Mouse (Mus musculus) limb, embryonic 11.5 days (tissue): ENCODE data around the gene Vapa. TPM values are rescaled to one million over a fixed set of nuclear protein-coding genes. Genes with fewer than 3 reads are reported as not detected.

Experiments
- ATAC-seq: fragments of 200-750 bp; cut with Nextera tagmentation; 2 replicates; pipeline ENCODE4 v1.8.0; 2017; ENCODE audit warnings: low read depth; ENCODE audit not compliant: insufficient number of reproducible peaks, low FRiP score, low TSS enrichment
- DNase-seq: peaks from one replicate; pipeline ENCODE4 v3.0.0-alpha.2; 2015; ENCODE audit warnings: low spot score
- H3K27ac ChIP-seq: fragments of 300-500 bp; sonication (generic); replicated peaks from 2 replicates; pipeline ENCODE4 v1.5.1; 2014; ENCODE audit warnings: low read depth, mild to moderate bottlenecking, low read length
- H3K27me3 ChIP-seq: fragments of 300-500 bp; sonication (generic); 2 replicates; pipeline ENCODE4 v1.6.1; 2014; ENCODE audit warnings: mild to moderate bottlenecking, low read length, mixed read lengths; ENCODE audit not compliant: control insufficient read depth, insufficient read depth
- H3K36me3 ChIP-seq: fragments of 300-500 bp; sonication (generic); 2 replicates; pipeline ENCODE4 v1.6.1; 2014; ENCODE audit warnings: mild to moderate bottlenecking, low read length, moderate library complexity, mixed read lengths; ENCODE audit not compliant: control insufficient read depth, insufficient read depth
- H3K4me1 ChIP-seq: fragments of 300-500 bp; sonication (generic); 2 replicates; pipeline ENCODE4 v1.6.1; 2014; ENCODE audit warnings: low read length, mixed read lengths; ENCODE audit not compliant: control insufficient read depth, insufficient read depth
- H3K4me2 ChIP-seq: fragments of 300-500 bp; sonication (generic); 2 replicates; pipeline ENCODE4 v1.6.1; 2014; ENCODE audit warnings: low read depth, mild to moderate bottlenecking, moderate library complexity; ENCODE audit not compliant: severe bottlenecking
- H3K4me3 ChIP-seq: fragments of 300-500 bp; sonication (generic); 2 replicates; pipeline ENCODE4 v1.5.1; 2014; ENCODE audit warnings: low read depth, low read length
- H3K9ac ChIP-seq: fragments of 300-500 bp; sonication (generic); 2 replicates; pipeline ENCODE4 v1.6.1; 2014; ENCODE audit warnings: mild to moderate bottlenecking, low read length
- H3K9me3 ChIP-seq: fragments of 300-500 bp; sonication (generic); 2 replicates; pipeline ENCODE4 v1.6.1; 2016; ENCODE audit warnings: low read length; ENCODE audit not compliant: control insufficient read depth
- WGBS: fragments of 180-500 bp; shearing (Covaris S2); extraction: QIAGEN DNeasy Blood & Tissue Kit; methylation state at CpG from one replicate; pipeline ENCODE4 v1.1.7; 2014; 5-methylcytosine and 5-hydroxymethylcytosine counted together
- polyA plus RNA-seq: library from polyadenylated mRNA; unstranded; fragments of >200 nt; fragmentation: Nextera tagmentation; extraction: Ambion mirVana; gene quantifications from 2 replicates; pipeline ENCODE4 v1.2.1, GENCODE M21; 2014

The Vapa gene
- polyA plus RNA-seq, 1 experiment from 2014 or later: 189 TPM

GRCm38 (mm10) chr17:65604892-65605291 is 8.5 kb downstream of the Vapa start:
- Histone ChIP-seq H3K4me3 (no peak overlapping the region), H3K4me1 (peaks cover 6% of the 10 kb centered on the region; the same call in 1 of the 2 replicates), H3K36me3 (no peaks in the 10 kb centered on the region), H3K9me3 (no peaks in the 10 kb centered on the region), H3K27me3 (no peaks in the 10 kb centered on the region), H3K4me2 (no peak overlapping the region), H3K27ac (no peak overlapping the region), H3K9ac (no peak overlapping the region)
- DNase-seq (no peak), ATAC-seq (no peak)

GRCm38 (mm10) chr17:65604315-65604714 is 9.0 kb downstream of the Vapa start:
- ATAC-seq: no peak
- no peaks in the 10 kb centered on the region for H3K27me3 ChIP-seq
- H3K9me3 ChIP-seq: no peaks in the 10 kb centered on the region
- no peaks in the 10 kb centered on the region for H3K36me3 ChIP-seq
- no peak overlapping the region for H3K9ac ChIP-seq
- H3K4me3 ChIP-seq: no peak overlapping the region
- H3K4me2 ChIP-seq: no peak overlapping the region
- no peak overlapping the region for H3K27ac ChIP-seq
- DNase-seq: no peak
- H3K4me1 ChIP-seq: peaks cover 6% of the 10 kb centered on the region; the same call in 1 of the 2 replicates

- WGBS: 85% methylated on average over 3 of the region's 3 CpGs
- ATAC-seq (no peak), DNase-seq (no peak)
- Histone ChIP-seq H3K27me3 (no peaks in the 10 kb centered on the region), H3K36me3 (peaks cover under 1% of the 10 kb centered on the region; the same call in 1 of the 2 replicates), H3K9ac (no peak overlapping the region), H3K4me2 (no peak overlapping the region), H3K27ac (no peak overlapping the region), H3K4me1 (no peaks in the 10 kb centered on the region), H3K9me3 (no peaks in the 10 kb centered on the region), H3K4me3 (no peak overlapping the region)
Measured at GRCm38 (mm10) chr17:65597857-65598486, 15.4 kb downstream of the Vapa start.

GRCm38 (mm10) chr17:65594687-65595086 is 18.7 kb downstream of the Vapa start:
- no peak for ATAC-seq
- Histone ChIP-seq H3K4me2 (no peak overlapping the region), H3K27ac (no peak overlapping the region), H3K27me3 (no peaks in the 10 kb centered on the region), H3K4me3 (no peak overlapping the region), H3K36me3 (peaks cover 9% of the 10 kb centered on the region; the same call in 1 of the 2 replicates), H3K9me3 (no peaks in the 10 kb centered on the region), H3K9ac (no peak overlapping the region), H3K4me1 (no peaks in the 10 kb centered on the region)
- 94% methylated on average over 8 of the region's 8 CpGs for WGBS
- DNase-seq: no peak

- no peaks in the 10 kb centered on the region for H3K4me1 ChIP-seq
- peaks cover 7% of the 10 kb centered on the region for H3K36me3 ChIP-seq
- H3K4me2 ChIP-seq: no peak overlapping the region
- H3K27ac ChIP-seq: no peak overlapping the region
- H3K27me3 ChIP-seq: no peaks in the 10 kb centered on the region
- no peak overlapping the region for H3K4me3 ChIP-seq
- 91% methylated on average over 3 of the region's 3 CpGs for WGBS
- no peak overlapping the region for H3K9ac ChIP-seq
- H3K9me3 ChIP-seq: no peaks in the 10 kb centered on the region
- DNase-seq (no peak), ATAC-seq (no peak)
Measured at GRCm38 (mm10) chr17:65586892-65587291, 26.5 kb downstream of the Vapa start.

- Histone ChIP-seq H3K27ac (no peak overlapping the region), H3K4me3 (no peak overlapping the region), H3K9ac (no peak overlapping the region), H3K4me1 (no peaks in the 10 kb centered on the region), H3K4me2 (no peak overlapping the region), H3K36me3 (peaks cover 2% of the 10 kb centered on the region), H3K9me3 (no peaks in the 10 kb centered on the region), H3K27me3 (no peaks in the 10 kb centered on the region)
- 91% methylated on average over 5 of the region's 5 CpGs for WGBS
- DNase-seq: no peak
- no peak for ATAC-seq
Measured at GRCm38 (mm10) chr17:65581440-65581839, 31.9 kb downstream of the Vapa start.

- H3K27me3 ChIP-seq: no peaks in the 10 kb centered on the region
- ATAC-seq (no peak), DNase-seq (no peak)
- H3K27ac ChIP-seq: no peak overlapping the region
- 96% methylated on average over 7 of the region's 7 CpGs for WGBS
- H3K9me3 ChIP-seq: no peaks in the 10 kb centered on the region
- H3K36me3 ChIP-seq: peaks cover 2% of the 10 kb centered on the region
- no peak overlapping the region for H3K4me2 ChIP-seq
- H3K4me3 ChIP-seq: no peak overlapping the region
- H3K9ac ChIP-seq: no peak overlapping the region
- H3K4me1 ChIP-seq: no peaks in the 10 kb centered on the region
Measured at GRCm38 (mm10) chr17:65579766-65580165, 33.6 kb downstream of the Vapa start.

- Histone ChIP-seq H3K4me3 (no peak overlapping the region), H3K9ac (no peak overlapping the region), H3K27me3 (no peaks in the 10 kb centered on the region), H3K4me1 (no peaks in the 10 kb centered on the region), H3K27ac (no peak overlapping the region), H3K9me3 (no peaks in the 10 kb centered on the region), H3K4me2 (no peak overlapping the region), H3K36me3 (no peaks in the 10 kb centered on the region; the same call in none of the 2 replicates)
- no peak for ATAC-seq
- 75% methylated on average over 1 of the region's 1 CpGs for WGBS
- peak; percentile 29 for DNase-seq
Measured at GRCm38 (mm10) chr17:65575339-65575738, 38.0 kb downstream of the Vapa start.

- H3K4me2 ChIP-seq: no peak overlapping the region
- no peaks in the 10 kb centered on the region; the same call in 1 of the 2 replicates for H3K36me3 ChIP-seq
- 66% methylated on average over 8 of the region's 8 CpGs for WGBS
- no peak overlapping the region for H3K9ac ChIP-seq
- DNase-seq (no peak), ATAC-seq (no peak)
- no peak overlapping the region for H3K27ac ChIP-seq
- no peak overlapping the region for H3K4me3 ChIP-seq
- H3K27me3 ChIP-seq: no peaks in the 10 kb centered on the region
- H3K9me3 ChIP-seq: no peaks in the 10 kb centered on the region
- H3K4me1 ChIP-seq: no peaks in the 10 kb centered on the region
Measured at GRCm38 (mm10) chr17:65574850-65575249, 38.5 kb downstream of the Vapa start.
